Mouse (Mus musculus): ENCODE data around the gene Tmem141. TPM values are rescaled to one million over a fixed set of nuclear protein-coding genes. Genes with fewer than 3 reads are reported as not detected.
A peak's percentile ranks its signal among the peaks of the same experiment; 100 is the strongest.

The Tmem141 gene
- polyA plus RNA-seq, 1 experiment: 17.3 TPM

DNA sequence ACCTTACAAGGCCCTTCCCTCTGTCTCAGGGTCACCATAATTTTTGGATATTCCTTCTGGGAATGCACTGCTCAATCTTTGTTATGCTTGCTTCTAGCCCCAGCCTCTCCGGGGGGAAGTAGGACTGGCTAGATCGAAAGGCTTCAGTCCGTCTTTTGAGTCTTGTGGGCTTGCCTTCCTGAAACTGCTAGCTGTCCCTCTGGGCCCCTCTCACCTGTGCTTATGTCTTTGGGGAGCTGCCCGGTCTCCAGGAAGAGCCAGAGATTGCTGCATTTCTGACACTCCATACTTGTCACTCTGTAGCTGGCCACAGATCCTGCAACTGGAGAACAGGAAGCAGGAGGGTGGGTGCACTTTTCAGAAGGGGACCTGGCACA is 965 bp downstream of the Tmem141 start:
- Histone ChIP-seq H3K4me1 (ENCODE audit: control insufficient read depth, insufficient read depth, low read length) (no peaks in the 10 kb centered on the region; the same call in 1 of the 2 replicates), H3K4me3 (replicated peaks; ENCODE audit: control insufficient read depth, low read depth, low read length) (no peak overlapping the region), H3K27ac (ENCODE audit: control insufficient read depth, insufficient read depth, low read depth, low read length, poor library complexity) (no peak overlapping the region)
- TF ChIP-seq CTCF (IDR thresholded peaks at IDR 0.05; ENCODE audit: control insufficient read depth, insufficient read depth, low read length) (no peak), POLR2A (IDR thresholded peaks at IDR 0.05; ENCODE audit: borderline replicate concordance, control insufficient read depth, low read depth, low read length) (no peak)
- WGBS: 38% methylated on average over 4 of the region's 4 CpGs

DNA sequence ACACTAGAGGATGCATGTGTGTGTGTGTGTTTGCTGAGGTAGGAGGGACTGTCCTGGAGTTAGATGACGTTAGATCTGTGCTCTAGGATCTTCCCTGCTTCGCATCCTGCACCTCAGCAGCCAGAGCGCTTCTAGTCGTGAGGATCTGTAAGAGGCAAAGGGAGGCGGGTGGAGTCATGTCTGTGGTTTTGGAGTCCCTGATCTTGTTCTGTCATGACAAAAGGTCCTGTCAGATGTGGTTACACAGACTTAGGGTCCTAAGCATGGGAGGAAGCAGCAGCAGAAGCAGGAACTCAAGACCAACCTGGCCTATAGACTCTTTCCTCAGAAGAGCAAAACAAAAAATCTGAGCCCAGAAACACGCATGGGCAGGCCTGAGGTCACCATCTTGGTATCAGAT is 1.4 kb downstream of the Tmem141 start:
- H3K27ac ChIP-seq (ENCODE audit: control insufficient read depth, insufficient read depth, low read depth, low read length, poor library complexity): no peak overlapping the region
- H3K4me1 ChIP-seq (ENCODE audit: control insufficient read depth, insufficient read depth, low read length): no peaks in the 10 kb centered on the region; the same call in 1 of the 2 replicates
- no peak overlapping the region for H3K4me3 ChIP-seq (replicated peaks; ENCODE audit: control insufficient read depth, low read depth, low read length)
- WGBS: 28% methylated on average over 6 of the region's 6 CpGs
- TF ChIP-seq POLR2A (IDR thresholded peaks at IDR 0.05; ENCODE audit: borderline replicate concordance, control insufficient read depth, low read depth, low read length) (no peak), CTCF (IDR thresholded peaks at IDR 0.05; ENCODE audit: control insufficient read depth, insufficient read depth, low read length) (no peak)

DNA sequence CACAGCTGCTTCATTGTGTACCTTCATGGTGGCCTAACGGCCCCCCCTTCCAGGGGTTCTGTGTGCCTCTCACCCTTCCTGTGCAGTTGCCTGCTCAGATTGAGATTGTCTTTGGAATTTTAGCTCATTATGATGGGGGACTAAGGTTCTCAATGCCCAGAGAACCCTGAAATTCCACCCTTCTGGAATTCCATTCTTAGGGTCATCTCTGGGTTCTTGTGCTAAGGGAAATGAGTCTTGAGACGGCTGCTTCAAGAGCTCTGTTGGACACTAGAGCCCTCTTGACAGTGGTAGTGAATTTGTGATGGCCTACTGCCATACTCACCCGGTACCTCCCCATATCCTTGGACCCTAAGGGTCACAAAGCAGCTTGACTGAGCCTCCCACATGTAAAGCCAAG is 4.2 kb downstream of the Tmem141 start, which contains the start of gene Ccdc183:
Gene Ccdc183 (minus strand): TSS at position 101 of the 400 bp plus-strand sequence.
- WGBS: 65% methylated on average over 3 of the region's 3 CpGs
- no peak within 1 kb of the TSS for H3K4me3 ChIP-seq (replicated peaks; ENCODE audit: control insufficient read depth, low read depth, low read length)
- no peaks in the 10 kb centered on the region; the same call in 1 of the 2 replicates for H3K4me1 ChIP-seq (ENCODE audit: control insufficient read depth, insufficient read depth, low read length)
- TF ChIP-seq CTCF (IDR thresholded peaks at IDR 0.05; ENCODE audit: control insufficient read depth, insufficient read depth, low read length) (no peak), POLR2A (IDR thresholded peaks at IDR 0.05; ENCODE audit: borderline replicate concordance, control insufficient read depth, low read depth, low read length) (no peak)
- H3K27ac ChIP-seq (ENCODE audit: control insufficient read depth, insufficient read depth, low read depth, low read length, poor library complexity): no peak within 1 kb of the TSS

GRCm38 (mm10) chr2:25616398-25616797 is 5.4 kb downstream of the Tmem141 start:
- 26% methylated on average over 22 of the region's 22 CpGs for WGBS
- Histone ChIP-seq H3K4me1 (ENCODE audit: control insufficient read depth, insufficient read depth, low read length) (no peaks in the 10 kb centered on the region), H3K27ac (ENCODE audit: control insufficient read depth, insufficient read depth, low read depth, low read length, poor library complexity) (no peak overlapping the region), H3K4me3 (replicated peaks; ENCODE audit: control insufficient read depth, low read depth, low read length) (no peak overlapping the region)
- TF ChIP-seq CTCF (IDR thresholded peaks at IDR 0.05; ENCODE audit: control insufficient read depth, insufficient read depth, low read length) (no peak), POLR2A (IDR thresholded peaks at IDR 0.05; ENCODE audit: borderline replicate concordance, control insufficient read depth, low read depth, low read length) (no peak)

DNA sequence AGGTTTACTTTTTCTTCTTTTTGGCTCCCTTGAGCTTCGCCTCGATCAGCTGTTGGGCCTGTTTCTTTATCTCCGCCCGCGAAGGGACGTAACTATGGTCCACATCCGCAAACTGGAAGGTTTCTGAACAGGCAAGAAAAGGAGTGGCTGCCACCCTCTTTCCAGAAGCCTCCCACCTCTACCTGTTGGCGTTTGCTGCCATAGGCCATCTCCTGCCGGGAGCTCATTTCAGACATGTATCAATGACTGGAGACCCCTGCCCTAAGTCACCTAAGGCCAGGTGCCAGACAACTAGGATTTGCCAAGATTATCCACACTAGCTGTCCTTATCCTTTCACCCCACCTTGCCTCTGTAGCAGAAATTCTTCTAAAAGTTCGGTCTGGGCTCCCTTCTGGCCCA is 13.1 kb downstream of the Tmem141 start:
- no peak overlapping the region for H3K4me3 ChIP-seq (replicated peaks; ENCODE audit: control insufficient read depth, low read depth, low read length)
- WGBS: 46% methylated on average over 10 of the region's 10 CpGs
- H3K4me1 ChIP-seq (ENCODE audit: control insufficient read depth, insufficient read depth, low read length): no peaks in the 10 kb centered on the region
- no peak overlapping the region for H3K27ac ChIP-seq (ENCODE audit: control insufficient read depth, insufficient read depth, low read depth, low read length, poor library complexity)
- no peak for TF ChIP-seq CTCF (IDR thresholded peaks at IDR 0.05; ENCODE audit: control insufficient read depth, insufficient read depth, low read length)
- TF ChIP-seq POLR2A (IDR thresholded peaks at IDR 0.05; ENCODE audit: borderline replicate concordance, control insufficient read depth, low read depth, low read length): no peak

DNA sequence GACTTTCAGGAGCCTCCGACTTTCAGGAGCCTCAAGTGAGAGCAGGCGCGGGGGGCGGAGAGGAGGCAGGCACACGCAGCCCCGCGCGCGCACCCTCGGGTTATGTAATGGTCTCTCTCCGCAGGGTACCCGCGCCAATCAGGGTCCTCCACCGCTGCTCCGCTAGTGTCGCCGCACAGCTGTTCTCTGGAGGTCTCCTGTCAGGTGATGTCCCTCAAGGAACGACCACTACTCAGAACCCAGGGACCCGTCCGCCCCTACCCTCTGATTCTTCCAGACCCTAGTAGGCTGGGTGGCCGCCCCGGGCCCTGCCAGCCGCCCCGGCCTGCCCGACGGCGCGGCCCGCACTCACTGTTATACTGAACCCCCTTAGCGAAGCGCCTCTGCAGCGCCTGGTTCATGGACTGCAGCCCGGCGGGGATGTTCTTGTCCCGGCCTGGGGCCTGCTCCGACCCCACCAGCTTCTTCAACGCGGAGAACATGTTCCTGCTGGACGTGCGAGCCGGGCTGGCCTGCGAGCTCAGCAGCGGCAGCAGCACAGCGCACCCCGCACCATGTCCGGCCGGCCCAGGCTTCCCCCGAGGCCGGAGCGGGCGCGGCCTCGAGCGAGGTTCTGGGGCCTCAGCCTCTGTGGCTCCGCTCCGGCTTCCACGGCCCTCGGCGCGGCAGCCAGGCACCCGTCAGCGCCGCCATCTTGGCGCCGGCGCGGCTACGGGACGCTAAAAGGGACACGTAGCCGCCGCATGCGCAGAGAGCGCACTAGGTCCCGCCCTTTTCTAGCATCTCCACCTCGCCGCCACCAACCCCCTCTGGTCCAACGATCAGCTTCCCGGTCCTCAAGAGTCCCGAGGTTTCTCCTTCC is 13.8 kb downstream of the Tmem141 start, which contains the start of gene Rabl6:
Gene Rabl6 (minus strand): TSS at position 761 of the 862 bp plus-strand sequence.
- H3K4me1 ChIP-seq (ENCODE audit: control insufficient read depth, insufficient read depth, low read length): no peaks in the 10 kb centered on the region
- peak within 1 kb of the TSS; percentile 97 for H3K4me3 ChIP-seq (replicated peaks; ENCODE audit: control insufficient read depth, low read depth, low read length)
- TF ChIP-seq CTCF (IDR thresholded peaks at IDR 0.05; ENCODE audit: control insufficient read depth, insufficient read depth, low read length): no peak
- peak; percentile 92; the same call in 1 of the 2 replicates for TF ChIP-seq POLR2A (IDR thresholded peaks at IDR 0.05; ENCODE audit: borderline replicate concordance, control insufficient read depth, low read depth, low read length)
- peak within 1 kb of the TSS; percentile 77 for H3K27ac ChIP-seq (ENCODE audit: control insufficient read depth, insufficient read depth, low read depth, low read length, poor library complexity)
- under 1% methylated on average over 80 of the region's 80 CpGs for whole genome bisulfite sequencing

- H3K4me3 ChIP-seq (replicated peaks; ENCODE audit: control insufficient read depth, low read depth, low read length): no peak overlapping the region
- no peaks in the 10 kb centered on the region for H3K4me1 ChIP-seq (ENCODE audit: control insufficient read depth, insufficient read depth, low read length)
- TF ChIP-seq POLR2A (IDR thresholded peaks at IDR 0.05; ENCODE audit: borderline replicate concordance, control insufficient read depth, low read depth, low read length) (no peak), CTCF (IDR thresholded peaks at IDR 0.05; ENCODE audit: control insufficient read depth, insufficient read depth, low read length) (no peak)
- 88% methylated on average over 5 of the region's 5 CpGs for WGBS
- H3K27ac ChIP-seq (ENCODE audit: control insufficient read depth, insufficient read depth, low read depth, low read length, poor library complexity): no peak overlapping the region
These were observed 19.3 kb downstream of the Tmem141 start for GRCm38 (mm10) chr2:25602526-25602925.

DNA sequence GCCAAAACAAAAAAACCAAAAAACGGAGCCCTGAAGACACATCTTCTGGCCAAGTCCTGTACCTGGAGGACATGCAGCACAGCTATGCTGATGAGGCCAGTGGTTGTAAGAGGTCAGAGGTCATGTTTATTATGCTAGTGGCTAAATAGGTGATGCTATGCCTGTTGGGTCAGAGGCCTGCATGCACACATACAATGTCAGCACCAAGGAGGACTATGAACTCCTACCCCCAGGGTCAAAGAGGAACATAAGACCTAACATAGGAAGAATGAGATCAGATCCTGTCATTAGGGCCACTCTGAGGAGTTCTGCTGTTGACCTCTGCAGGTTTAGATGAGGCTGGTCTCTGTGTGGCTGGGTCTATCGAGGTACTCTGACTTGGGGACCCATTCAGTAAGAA is 21.8 kb downstream of the Tmem141 start:
- 86% methylated on average over 2 of the region's 2 CpGs for WGBS
- Histone ChIP-seq H3K4me3 (replicated peaks; ENCODE audit: control insufficient read depth, low read depth, low read length) (no peak overlapping the region), H3K4me1 (ENCODE audit: control insufficient read depth, insufficient read depth, low read length) (no peaks in the 10 kb centered on the region), H3K27ac (ENCODE audit: control insufficient read depth, insufficient read depth, low read depth, low read length, poor library complexity) (no peak overlapping the region)
- TF ChIP-seq POLR2A (IDR thresholded peaks at IDR 0.05; ENCODE audit: borderline replicate concordance, control insufficient read depth, low read depth, low read length) (no peak), CTCF (IDR thresholded peaks at IDR 0.05; ENCODE audit: control insufficient read depth, insufficient read depth, low read length) (no peak)

Data from bone marrow, adult 2 months (tissue).